8 mouse cellular contexts compared by ENCODE assay signal in the genomic region with DNA sequence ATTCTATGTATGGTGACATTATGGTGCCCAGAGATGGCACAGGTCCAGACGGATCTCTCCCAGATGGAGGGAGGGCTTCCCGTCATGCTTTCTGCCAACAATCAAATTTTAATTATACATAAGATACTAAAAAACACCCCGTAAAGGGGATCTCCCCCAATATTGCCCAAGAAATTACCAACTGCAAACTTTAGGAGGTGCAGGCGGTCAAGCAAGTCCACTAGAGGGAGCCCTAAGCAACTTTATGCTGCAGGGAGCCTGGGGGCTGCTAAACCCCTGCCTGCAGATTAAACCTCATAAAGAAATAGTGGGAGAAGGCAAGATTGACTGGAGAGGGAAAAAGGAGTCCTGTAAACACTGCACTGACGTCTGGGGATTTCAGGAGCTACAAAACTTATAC. TPM values are rescaled to one million over a fixed set of nuclear protein-coding genes. Genes with fewer than 3 reads are reported as not detected.
DNase-seq lines count a peak whose midpoint lies in the region; ATAC-seq and TF ChIP-seq lines count a peak whose summit lies in the region.

No protein-coding gene starts in this region.

- 6% methylated on average over 5 of the region's 5 CpGs for WGBS in heart, postnatal 0 days
- 11% methylated on average over 5 of the region's 5 CpGs for WGBS in heart, embryonic 12.5 days
- WGBS in midbrain, embryonic 13.5 days: 11% methylated on average over 5 of the region's 5 CpGs

- no peak overlapping the region for H3K27ac ChIP-seq in heart, postnatal 0 days (ENCODE audit: low read depth)
- H3K27ac ChIP-seq in heart, embryonic 12.5 days (ENCODE audit: poor library complexity, severe bottlenecking): no peak overlapping the region
- no peak overlapping the region for H3K27ac ChIP-seq in midbrain, embryonic 13.5 days

- no peak overlapping the region for H3K9ac ChIP-seq in heart, postnatal 0 days (replicated peaks; ENCODE audit: low read depth, low read length)
- H3K9ac ChIP-seq in heart, embryonic 12.5 days: no peak overlapping the region
- H3K9ac ChIP-seq in midbrain, embryonic 13.5 days (replicated peaks): no peak overlapping the region

- peak; percentile 72 for TF ChIP-seq CTCF in heart, postnatal 0 days (IDR thresholded peaks at IDR 0.05; ENCODE audit: low read depth)

- no peak overlapping the region for H3K4me3 ChIP-seq in heart, postnatal 0 days (ENCODE audit: low read depth, low read length)
- H3K4me3 ChIP-seq in heart, embryonic 12.5 days: no peak overlapping the region
- H3K4me3 ChIP-seq in midbrain, embryonic 13.5 days (replicated peaks): no peak overlapping the region

- ATAC-seq in heart, postnatal 0 days (ENCODE audit: insufficient read depth, low read depth): no peak
- ATAC-seq in heart, embryonic 12.5 days (ENCODE audit: insufficient number of reproducible peaks, low FRiP score): no peak
- peak; percentile 60; the same call in 1 of the 2 replicates for ATAC-seq in midbrain, embryonic 13.5 days

- no peak for TF ChIP-seq EP300 in heart, postnatal 0 days (IDR thresholded peaks at IDR 0.05; ENCODE audit: low read depth)

- H3K4me1 ChIP-seq in heart, postnatal 0 days (ENCODE audit: control insufficient read depth, insufficient read depth): 0 out of 2 replicates have a peak, but pooled peaks cover 2% of the 10 kb centered on the region
- H3K4me1 ChIP-seq in heart, embryonic 12.5 days (replicated peaks): no peaks in the 10 kb centered on the region
- H3K4me1 ChIP-seq in midbrain, embryonic 13.5 days (replicated peaks): no peaks in the 10 kb centered on the region

- H3K36me3 ChIP-seq in heart, postnatal 0 days (replicated peaks; ENCODE audit: control insufficient read depth, insufficient read depth, low read length): no peaks in the 10 kb centered on the region
- no peaks in the 10 kb centered on the region for H3K36me3 ChIP-seq in heart, embryonic 12.5 days
- no peaks in the 10 kb centered on the region for H3K36me3 ChIP-seq in midbrain, embryonic 13.5 days

- H3K27me3 ChIP-seq in heart, postnatal 0 days (ENCODE audit: control insufficient read depth, insufficient read depth, low read length): no peaks in the 10 kb centered on the region
- H3K27me3 ChIP-seq in heart, embryonic 12.5 days (replicated peaks): 0 out of 2 replicates have a peak, but pooled peaks cover 6% of the 10 kb centered on the region
- H3K27me3 ChIP-seq in midbrain, embryonic 13.5 days: 0 out of 2 replicates have a peak, but pooled peaks cover 3% of the 10 kb centered on the region

- DNase-seq in heart, postnatal 0 days (ENCODE audit: low spot score): peak; percentile 56
- DNase-seq in urinary bladder, postnatal 14 days (ENCODE audit: low spot score): peak; percentile 53
- DNase-seq in urinary bladder, postnatal 4 days (ENCODE audit: low spot score in 2 of 2): no peak
- DNase-seq in cerebellum, postnatal 25 days: peak; percentile 57 to 72
- peak; percentile 89 for DNase-seq in induced T-regulatory cell, adult 2 months (ENCODE audit: low read depth)
- DNase-seq in testis, postnatal 10 days (ENCODE audit: low spot score): no peak

- H3K9me3 ChIP-seq in heart, postnatal 0 days (replicated peaks; ENCODE audit: control insufficient read depth, low read length): no peaks in the 10 kb centered on the region
- H3K9me3 ChIP-seq in heart, embryonic 12.5 days (replicated peaks): no peaks in the 10 kb centered on the region; the same call in 1 of the 2 replicates
- H3K9me3 ChIP-seq in midbrain, embryonic 13.5 days: no peaks in the 10 kb centered on the region

- H3K4me2 ChIP-seq in heart, postnatal 0 days (ENCODE audit: low read depth, low read length): no peak overlapping the region
- H3K4me2 ChIP-seq in heart, embryonic 12.5 days: no peak overlapping the region
- no peak overlapping the region for H3K4me2 ChIP-seq in midbrain, embryonic 13.5 days (replicated peaks)

RNA-seq across cellular contexts. Expression of gene Ccdc153, which starts 1.0 kb away (rescaled TPM):
- not detected in 2 replicates for total RNA-seq in heart, postnatal 0 days (2014; rRNA removed; ENCODE audit: low replicate concordance)
- 2.0 TPM in 1 of 2 replicates, not detected in the other for polyA plus RNA-seq in heart, postnatal 0 days (2015; fragmentation: Nextera tagmentation; extraction: Ambion mirVana)
- polyA plus RNA-seq in heart, embryonic 12.5 days (2016; fragmentation: Nextera tagmentation; extraction: Ambion mirVana): not detected in 2 replicates
- polyA plus RNA-seq in midbrain, embryonic 13.5 days (2015; fragmentation: Nextera tagmentation; extraction: Ambion mirVana): not detected in 2 replicates

RNA-seq across cellular contexts. Expression of gene Cbl, which starts 5.6 kb away (rescaled TPM):
- 17.6 and 18.6 TPM in 2 replicates for total RNA-seq in heart, postnatal 0 days (2014; rRNA removed; ENCODE audit: low replicate concordance)
- polyA plus RNA-seq in heart, postnatal 0 days (2015; fragmentation: Nextera tagmentation; extraction: Ambion mirVana): 4.3 and 5.2 TPM in 2 replicates
- 18.3 and 20.0 TPM in 2 replicates for polyA plus RNA-seq in heart, embryonic 12.5 days (2016; fragmentation: Nextera tagmentation; extraction: Ambion mirVana)
- 26.2 and 28.5 TPM in 2 replicates for polyA plus RNA-seq in midbrain, embryonic 13.5 days (2015; fragmentation: Nextera tagmentation; extraction: Ambion mirVana)

RNA-seq across cellular contexts. Expression of gene Pdzd3, which starts 11.8 kb away (rescaled TPM):
- total RNA-seq in heart, postnatal 0 days (2014; rRNA removed; ENCODE audit: low replicate concordance): not detected in 2 replicates
- 0.07 and 0.10 TPM in 2 replicates for polyA plus RNA-seq in heart, postnatal 0 days (2015; fragmentation: Nextera tagmentation; extraction: Ambion mirVana)
- polyA plus RNA-seq in heart, embryonic 12.5 days (2016; fragmentation: Nextera tagmentation; extraction: Ambion mirVana): not detected in 2 replicates
- 0.48 and 0.64 TPM in 2 replicates for polyA plus RNA-seq in midbrain, embryonic 13.5 days (2015; fragmentation: Nextera tagmentation; extraction: Ambion mirVana)

RNA-seq across cellular contexts. Expression of gene Nlrx1, which starts 29.0 kb away (rescaled TPM):
- 10.4 and 15.4 TPM in 2 replicates for total RNA-seq in heart, postnatal 0 days (2014; rRNA removed; ENCODE audit: low replicate concordance)
- polyA plus RNA-seq in heart, postnatal 0 days (2015; fragmentation: Nextera tagmentation; extraction: Ambion mirVana): 8.9 and 10.2 TPM in 2 replicates
- polyA plus RNA-seq in heart, embryonic 12.5 days (2016; fragmentation: Nextera tagmentation; extraction: Ambion mirVana): 6.9 and 7.7 TPM in 2 replicates
- polyA plus RNA-seq in midbrain, embryonic 13.5 days (2015; fragmentation: Nextera tagmentation; extraction: Ambion mirVana): 3.3 and 3.5 TPM in 2 replicates

RNA-seq across cellular contexts. Expression of gene Abcg4, which starts 49.0 kb away (rescaled TPM):
- total RNA-seq in heart, postnatal 0 days (2014; rRNA removed; ENCODE audit: low replicate concordance): 1.7 and 2.1 TPM in 2 replicates
- 0.49 and 0.69 TPM in 2 replicates for polyA plus RNA-seq in heart, postnatal 0 days (2015; fragmentation: Nextera tagmentation; extraction: Ambion mirVana)
- polyA plus RNA-seq in heart, embryonic 12.5 days (2016; fragmentation: Nextera tagmentation; extraction: Ambion mirVana): 4.3 and 4.6 TPM in 2 replicates
- 17.3 and 18.1 TPM in 2 replicates for polyA plus RNA-seq in midbrain, embryonic 13.5 days (2015; fragmentation: Nextera tagmentation; extraction: Ambion mirVana)

Comparison
In these comparisons a context has a peak if more than half of its experiments do, and no peak if none do; other contexts are left out.
1. DNase-seq: peak in heart, postnatal 0 days (single experiment), urinary bladder, postnatal 14 days (single experiment), cerebellum, postnatal 25 days (2 of 2) and induced T-regulatory cell, adult 2 months (single experiment); none in urinary bladder, postnatal 4 days (0 of 2) and testis, postnatal 10 days (single experiment).